Mouse (Mus musculus) kidney, adult 11 months (tissue): Measurements from ENCODE around the gene Kcnk2.

ENCODE experiments used
- DNase-seq: peaks from one replicate; pipeline ENCODE4 v3.0.0; 2022

Gene Kcnk2

DNA sequence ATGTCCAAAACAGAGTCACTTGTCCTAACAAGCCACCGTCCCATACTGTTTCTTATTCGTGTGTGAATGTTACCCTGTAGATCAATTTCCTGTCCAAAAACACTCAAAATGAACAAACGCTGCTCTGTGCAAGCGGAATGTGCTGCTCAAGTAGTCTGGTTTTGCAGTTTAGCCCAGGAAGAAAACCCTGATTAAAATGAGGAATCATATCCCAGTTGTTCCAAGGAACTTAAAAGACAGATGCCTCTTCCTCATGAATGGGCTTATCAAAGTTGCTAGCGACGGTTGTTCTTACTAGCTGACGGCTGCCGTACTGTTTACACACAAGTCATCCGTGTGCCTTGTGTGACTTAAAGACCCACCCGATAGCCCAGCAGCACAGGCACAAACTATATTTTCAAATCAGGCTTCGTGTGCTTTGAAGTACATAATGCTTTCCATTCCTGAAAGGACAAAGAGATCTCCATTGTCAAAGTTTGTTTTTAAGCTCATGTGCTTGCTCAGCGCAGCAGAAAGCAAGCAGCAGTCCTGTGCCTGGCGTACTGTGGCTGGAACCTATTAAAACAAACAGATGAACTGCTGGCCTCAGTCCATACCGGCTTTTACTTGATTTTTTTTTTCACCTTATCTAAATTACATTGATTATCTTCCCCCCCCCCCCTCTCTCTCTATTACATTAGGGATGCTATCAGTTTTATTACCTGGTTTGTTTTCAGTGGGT is at the start of gene Kcnk2:
Gene Kcnk2, minus strand, starts transcription at position 51 of the 721 bp plus-strand sequence.
- DNase-seq = no peak

GRCm38 (mm10) chr1:189440741-189441140 is 38.7 kb upstream of the Kcnk2 start:
- no peak for DNase-seq

DNA sequence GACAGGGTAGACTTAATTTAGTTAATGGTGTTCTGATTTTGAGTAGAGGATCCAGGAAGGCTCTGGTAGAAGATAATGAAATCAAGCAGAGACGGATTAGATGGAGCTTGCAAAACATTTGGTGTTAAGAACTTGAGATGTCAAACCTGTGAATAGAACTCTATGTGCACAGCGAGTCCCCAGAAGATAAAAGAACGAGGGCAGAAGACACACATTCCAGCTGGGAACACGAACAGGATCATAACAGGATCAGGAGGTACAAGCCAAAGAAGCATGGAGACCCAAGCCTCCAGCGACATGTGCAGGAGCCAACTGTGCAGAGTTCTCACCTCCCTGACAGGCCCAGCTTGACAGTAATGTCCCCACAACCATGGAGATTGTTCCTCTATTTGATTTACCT is 35.1 kb upstream of the Kcnk2 start:
- no peak for DNase-seq

GRCm38 (mm10) chr1:189435452-189435851 is 33.4 kb upstream of the Kcnk2 start:
- no peak for DNase-seq

DNA sequence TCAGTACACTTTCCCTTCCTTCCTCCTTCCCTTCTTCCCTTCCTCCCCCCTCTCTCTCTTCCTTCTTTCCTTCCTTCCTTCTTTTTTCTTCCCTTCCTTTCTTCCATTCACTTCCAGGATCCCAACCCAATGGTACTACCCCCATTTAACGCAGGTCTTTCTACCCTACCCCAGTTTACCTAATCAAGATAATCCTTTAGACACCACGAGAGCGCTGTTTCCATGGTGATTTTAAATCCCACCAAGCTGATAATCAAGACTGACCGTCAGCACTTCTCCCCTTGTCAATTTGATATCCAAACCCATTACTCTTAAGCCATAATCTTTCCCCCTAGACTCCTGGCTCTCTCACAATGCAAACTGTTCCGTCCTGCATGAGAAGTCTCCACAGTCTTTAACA is 29.4 kb upstream of the Kcnk2 start:
- DNase-seq = no peak

GRCm38 (mm10) chr1:189430534-189430933 is 28.5 kb upstream of the Kcnk2 start:
- no peak for DNase-seq

DNA sequence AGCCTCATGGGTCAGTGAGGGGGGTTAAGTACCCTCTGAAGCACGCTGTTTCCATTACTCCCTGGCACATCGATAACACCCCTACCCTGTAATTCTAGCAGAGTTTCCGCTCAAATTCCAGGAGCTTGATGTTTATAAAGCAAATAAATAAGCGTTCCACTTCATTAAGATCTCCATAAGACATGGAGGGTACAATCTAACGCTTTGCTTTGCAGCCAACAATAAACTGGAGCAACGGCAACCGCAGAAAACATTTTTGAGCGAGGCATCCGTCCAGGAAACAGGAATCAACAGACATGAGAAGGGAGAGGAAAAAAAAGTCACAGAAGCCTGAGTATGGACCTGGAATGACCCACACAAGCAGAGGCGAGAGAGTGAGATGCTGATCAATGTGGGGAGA is 27.5 kb upstream of the Kcnk2 start:
- DNase-seq = no peak

- DNase-seq = no peak
Measured at GRCm38 (mm10) chr1:189426252-189426651, 24.2 kb upstream of the Kcnk2 start.

- no peak for DNase-seq
Measured at GRCm38 (mm10) chr1:189419914-189420313, 17.8 kb upstream of the Kcnk2 start.

DNA sequence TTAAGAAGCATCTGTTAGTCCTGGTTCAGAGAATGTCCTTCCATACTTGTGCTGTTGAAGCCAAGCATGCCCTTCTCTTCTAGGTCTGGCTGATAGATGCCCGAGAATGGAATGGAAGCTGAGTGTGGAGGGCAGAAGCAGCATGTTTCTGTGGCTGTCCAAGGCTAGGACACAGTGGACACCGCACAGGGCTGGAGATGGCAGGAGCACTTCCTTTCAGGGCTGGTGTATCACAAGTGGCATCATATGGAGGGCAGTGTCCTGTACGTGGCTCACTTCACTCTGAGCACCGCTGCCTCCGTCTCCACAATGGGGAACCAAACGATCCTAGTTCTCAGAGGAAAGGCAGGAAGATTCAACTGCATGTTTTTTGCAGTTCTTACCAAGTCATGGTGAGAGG is 7.8 kb upstream of the Kcnk2 start:
- DNase-seq = no peak

- no peak for DNase-seq
Measured at GRCm38 (mm10) chr1:189405221-189405620, 3.1 kb upstream of the Kcnk2 start.

GRCm38 (mm10) chr1:189403546-189403945 is 1.5 kb upstream of the Kcnk2 start:
- no peak for DNase-seq

- DNase-seq = no peak
Measured at GRCm38 (mm10) chr1:189403139-189403538, 1.1 kb upstream of the Kcnk2 start.

DNA sequence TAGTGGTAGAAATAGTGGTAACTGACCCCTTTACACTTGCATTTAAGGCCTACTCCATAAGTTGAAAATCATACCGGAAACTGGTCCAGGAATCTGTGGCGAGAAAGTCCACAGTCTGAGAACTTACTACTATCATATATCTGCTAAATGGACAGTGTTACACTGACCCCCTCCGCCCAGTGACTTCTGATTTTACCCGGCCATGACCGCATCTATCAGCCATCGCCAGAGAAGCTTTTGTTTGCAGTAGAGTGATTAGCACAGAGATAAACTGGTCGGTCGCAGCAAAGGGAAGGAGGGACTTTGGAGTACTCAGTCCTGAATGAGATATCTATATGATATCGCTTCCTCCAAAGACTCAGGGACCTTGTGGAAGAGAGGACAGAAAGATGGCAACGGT is 15.2 kb downstream of the Kcnk2 start:
- no peak for DNase-seq

DNA sequence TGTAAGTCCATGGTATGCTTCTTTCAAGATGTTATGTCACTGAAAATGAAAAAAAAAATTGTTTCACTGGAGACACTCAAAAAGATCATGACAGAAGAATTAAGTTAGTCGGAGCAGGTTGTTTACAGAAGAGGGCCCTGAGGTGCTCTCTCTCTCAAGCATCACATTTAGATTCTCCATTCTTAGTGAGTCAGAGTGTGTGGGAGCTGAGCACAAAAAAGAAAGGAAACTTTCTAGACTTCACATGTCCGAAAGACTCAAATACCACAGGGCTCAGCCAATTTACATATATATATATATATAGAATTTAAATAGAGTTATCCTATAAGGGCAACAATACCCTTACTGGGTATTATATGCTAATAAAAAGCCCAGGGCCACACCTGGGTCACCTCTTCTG is 15.9 kb downstream of the Kcnk2 start:
- no peak for DNase-seq

GRCm38 (mm10) chr1:189367722-189368121 is 34.4 kb downstream of the Kcnk2 start:
- no peak for DNase-seq

DNA sequence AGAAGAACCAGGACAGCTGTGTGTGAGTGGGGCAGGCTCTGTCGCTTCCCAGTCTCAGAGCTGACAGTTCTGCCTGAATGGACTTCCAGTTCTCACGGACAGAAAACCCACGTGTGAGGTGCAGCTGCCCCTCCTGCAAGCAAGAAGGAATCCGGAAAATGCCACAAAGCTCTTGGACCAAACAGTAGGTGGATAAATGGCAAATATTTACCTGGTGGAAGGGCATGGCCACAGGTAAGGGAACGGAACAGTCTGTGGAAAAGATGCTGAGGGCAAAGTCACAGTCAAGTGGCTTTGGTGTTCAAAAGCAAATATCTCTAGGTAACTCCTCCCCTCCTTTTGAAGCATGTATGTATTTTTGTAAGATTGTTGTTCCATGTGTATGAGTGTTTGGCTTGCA is 37.9 kb downstream of the Kcnk2 start:
- DNase-seq = peak; percentile 4

DNA sequence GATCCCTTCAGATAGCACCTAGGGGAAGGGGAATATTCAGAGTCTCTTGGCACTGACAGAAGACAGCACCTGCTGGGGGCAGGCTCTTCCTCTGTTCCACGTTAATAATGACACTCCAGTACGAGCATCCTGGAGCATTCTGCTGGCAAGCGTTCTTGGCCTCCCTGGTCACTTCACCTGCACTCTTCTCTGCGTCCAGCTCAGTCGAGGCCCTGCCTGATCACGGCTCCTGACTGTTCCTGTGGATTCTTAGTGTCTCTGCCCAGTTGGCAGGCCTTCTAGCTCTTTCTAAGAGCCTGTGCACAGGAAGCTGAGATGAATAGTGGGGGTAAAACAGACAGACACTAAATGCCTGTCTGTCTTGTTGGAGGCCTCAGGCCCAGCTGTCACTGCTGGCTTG is 39.5 kb downstream of the Kcnk2 start:
- no peak for DNase-seq

- no peak for DNase-seq
Measured at GRCm38 (mm10) chr1:189359699-189360098, 42.4 kb downstream of the Kcnk2 start.

DNA sequence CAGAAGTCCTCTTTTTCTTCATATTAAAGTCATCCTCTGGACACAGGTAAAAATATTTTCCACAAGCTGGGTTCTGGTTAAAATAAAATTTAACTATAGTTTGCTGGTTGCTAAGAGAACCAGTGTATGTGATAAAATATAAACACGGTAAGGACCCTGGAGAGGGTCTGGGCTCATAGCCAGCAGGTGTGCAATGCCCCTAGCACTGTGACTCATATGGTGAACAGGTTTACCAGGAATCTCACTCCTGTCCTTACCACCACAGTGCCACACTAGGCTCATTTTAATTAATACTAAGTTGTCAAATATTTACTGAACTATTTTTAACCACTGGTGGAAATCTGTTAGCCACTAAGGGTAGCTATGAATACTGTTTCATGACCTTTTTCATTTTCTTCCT is 48.2 kb downstream of the Kcnk2 start:
- no peak for DNase-seq

DNA sequence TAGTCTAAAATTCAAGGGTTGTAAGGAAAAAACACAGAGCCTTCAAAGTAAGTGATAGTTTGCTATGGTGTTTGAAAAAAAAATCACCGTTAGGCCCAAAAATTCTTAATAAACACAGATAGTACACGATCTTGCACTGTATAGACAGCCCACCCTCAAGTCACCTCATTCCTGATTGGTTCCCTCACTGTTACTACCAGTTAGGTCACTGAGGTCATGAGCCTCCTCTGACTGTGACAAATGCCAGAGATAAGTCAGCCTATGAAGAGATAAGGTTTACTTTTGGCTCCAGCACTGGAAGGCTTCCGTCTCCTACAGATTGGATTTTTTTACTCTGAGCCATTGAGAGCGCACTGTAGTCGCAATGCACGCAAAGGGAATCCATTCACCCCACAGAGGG is 50.3 kb downstream of the Kcnk2 start:
- DNase-seq = no peak

DNA sequence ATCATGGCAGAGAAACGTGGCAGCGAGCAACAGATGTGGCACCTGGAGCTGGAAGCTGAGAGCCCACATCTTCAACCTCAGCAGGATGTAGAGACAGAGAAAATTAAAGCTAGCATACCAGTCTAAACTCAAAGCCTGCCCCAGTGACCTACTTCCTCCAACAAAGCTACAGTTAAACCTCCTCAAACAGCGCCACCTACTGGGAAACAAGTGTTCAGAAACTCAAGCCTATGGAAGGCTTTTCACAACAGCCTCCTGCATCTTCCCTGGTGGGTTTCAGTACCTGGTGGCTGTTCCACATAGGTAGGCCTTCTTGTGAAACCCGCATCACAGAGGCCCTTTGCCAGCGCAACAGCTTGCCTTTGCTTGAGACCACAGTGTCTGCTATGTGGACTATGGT is 52.9 kb downstream of the Kcnk2 start:
- DNase-seq = no peak

DNA sequence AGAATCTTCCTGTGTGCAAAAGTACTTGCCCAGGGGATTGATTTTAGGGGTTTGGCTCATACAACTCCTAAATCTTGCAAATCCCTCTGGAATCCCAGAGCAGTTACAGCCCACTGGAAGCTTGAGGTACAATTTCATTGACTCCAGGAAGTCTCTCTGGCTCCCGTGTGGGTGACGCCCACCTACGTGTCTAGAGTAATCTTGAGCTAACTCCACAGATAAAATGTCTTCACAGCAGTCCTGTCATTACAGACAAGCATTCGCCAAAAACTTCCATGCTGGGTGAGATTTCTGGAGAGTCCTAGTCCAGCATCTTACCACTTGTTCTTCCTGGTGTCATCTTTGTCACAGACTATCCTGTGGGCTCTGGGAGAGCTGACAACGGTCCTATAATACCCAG is 56.9 kb downstream of the Kcnk2 start:
- DNase-seq = no peak

DNA sequence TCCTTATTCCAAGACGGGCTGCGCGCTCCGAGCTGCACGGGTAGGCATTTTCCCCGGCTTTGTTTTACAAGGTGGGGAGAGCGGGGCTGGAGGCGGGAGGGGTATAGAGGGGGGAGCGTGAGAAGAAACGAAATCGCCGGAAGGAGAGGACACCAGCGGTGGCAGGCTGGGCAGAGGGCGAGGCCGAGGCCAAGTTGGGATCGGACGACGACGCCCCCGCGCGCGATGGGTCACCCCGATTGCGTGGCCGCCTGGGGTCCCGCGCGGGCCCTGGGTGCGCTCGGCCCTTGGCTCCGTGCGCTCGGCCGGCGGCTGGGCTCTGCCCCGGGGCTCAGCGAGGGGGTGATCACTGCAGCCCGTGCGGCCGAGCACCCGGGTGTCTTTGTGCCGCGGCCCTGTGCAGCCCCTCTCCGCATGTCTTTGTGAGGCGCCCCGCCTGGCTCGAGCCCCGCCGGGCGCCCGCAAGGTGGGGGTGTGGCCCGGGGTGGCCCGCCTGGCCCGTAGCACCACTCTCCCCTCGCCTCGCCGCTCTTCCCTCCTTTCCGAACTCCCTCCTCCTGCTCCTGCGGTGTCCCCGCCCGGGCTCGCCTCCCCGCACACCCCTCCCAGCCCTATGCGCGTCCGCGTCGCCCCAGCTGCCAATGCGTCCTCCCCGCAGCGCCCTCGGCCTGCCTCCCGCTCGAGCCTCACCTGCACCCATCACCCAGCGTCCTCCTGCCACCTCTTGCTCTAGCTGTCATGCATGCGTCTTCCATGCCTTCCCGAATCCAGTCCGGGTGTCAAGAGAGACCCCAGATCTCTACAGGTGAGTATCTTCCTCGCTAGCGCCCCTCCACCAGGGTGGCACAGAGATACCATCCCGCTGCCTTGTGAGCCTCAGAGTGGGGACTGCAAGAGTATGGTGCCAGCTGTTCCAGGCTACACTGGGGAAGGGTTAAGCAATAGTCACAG is 58.5 kb downstream of the Kcnk2 start:
- DNase-seq = no peak
